Mouse (Mus musculus) adrenal gland, postnatal 36 days (tissue): ENCODE results near the gene Gm8773. TPM values are rescaled to one million over a fixed set of nuclear protein-coding genes. Genes with fewer than 3 reads are reported as not detected.

Experiments
- DNase-seq, 2 experiments: peaks; one replicate each; pipeline ENCODE4 v3.0.0; 2021; ENCODE audit warnings: mixed read lengths in 1 of 2
- long read RNA-seq, 2 experiments: library from polyadenylated mRNA; stranded (forward); transcript quantifications; one replicate each; pipeline ENCODE4 v2.0.0; 2021; ENCODE audit warnings: borderline sequencing depth in 2 of 2
- total RNA-seq, 2 experiments: library from RNA; stranded (reverse); gene quantifications; 2 replicates each; pipeline ENCODE4 v1.2.3; 2021

Gm8773 gene
- total RNA-seq = not detected
- long read RNA-seq, experiment 1 = 0 reads
- long read RNA-seq, experiment 2 = 0 reads

GRCm38 (mm10) chr5:5573749-5574317 is at the start of gene Gm8773:
Gene Gm8773, plus strand, starts transcription at chr5:5573799.
- peak; percentile 3 to 19 for DNase-seq

- DNase-seq = no peak
Measured at GRCm38 (mm10) chr5:5533656-5534420, 39.8 kb upstream of the Gm8773 start.

- no peak for DNase-seq
Measured at GRCm38 (mm10) chr5:5536131-5536530, 37.5 kb upstream of the Gm8773 start.

GRCm38 (mm10) chr5:5539771-5540170 is 33.8 kb upstream of the Gm8773 start:
- no peak for DNase-seq

- DNase-seq = no peak
Measured at GRCm38 (mm10) chr5:5540385-5540784, 33.2 kb upstream of the Gm8773 start.

GRCm38 (mm10) chr5:5551110-5551509 is 22.5 kb upstream of the Gm8773 start:
- DNase-seq = no peak

GRCm38 (mm10) chr5:5559079-5559740 is 14.4 kb upstream of the Gm8773 start, which contains the start of gene Gtpbp10:
Gene Gtpbp10, minus strand, starts transcription at chr5:5559538.
- DNase-seq = peak; percentile 93 to 94

GRCm38 (mm10) chr5:5559798-5560197 is 13.8 kb upstream of the Gm8773 start:
- no peak for DNase-seq

GRCm38 (mm10) chr5:5561041-5561706 is 12.4 kb upstream of the Gm8773 start:
- DNase-seq = no peak

GRCm38 (mm10) chr5:5562435-5562834 is 11.2 kb upstream of the Gm8773 start:
- DNase-seq = no peak

GRCm38 (mm10) chr5:5587686-5588085 is 14.1 kb downstream of the Gm8773 start:
- DNase-seq = no peak

GRCm38 (mm10) chr5:5610540-5610939 is 36.9 kb downstream of the Gm8773 start:
- DNase-seq = no peak

- peak in 1 of 2 experiments; percentile 0 for DNase-seq
Measured at GRCm38 (mm10) chr5:5618329-5618728, 44.7 kb downstream of the Gm8773 start.

GRCm38 (mm10) chr5:5625491-5625890 is 51.9 kb downstream of the Gm8773 start:
- DNase-seq = no peak

Other genes starting within 250 kb of the Gm8773 start
- 10 to 100 TPM; 10.0 to 10.6 TPM for gene Cdk14, start 153.5 kb upstream of the Gm8773 start, total RNA-seq
- gene 1700015F17Rik, start 94.7 kb upstream of the Gm8773 start, total RNA-seq = not detected
- gene Cldn12, start 58.8 kb upstream of the Gm8773 start, total RNA-seq = 10 to 100 TPM; 15.0 to 23.7 TPM
- 10 to 100 TPM; 12.5 to 15.8 TPM for gene Gtpbp10, start 14.3 kb upstream of the Gm8773 start, total RNA-seq
- 10 to 100 TPM in 1 of 2 experiments, 1 to 10 TPM in 1; 7.5 to 10.9 TPM for gene Cfap69, start 90.4 kb downstream of the Gm8773 start, total RNA-seq
- 10 to 100 TPM; 46.3 to 57.0 TPM for gene Steap2, start 120.8 kb downstream of the Gm8773 start, total RNA-seq
- 10 to 100 TPM; 30.6 to 41.3 TPM for gene Steap1, start 175.5 kb downstream of the Gm8773 start, total RNA-seq